Mouse (Mus musculus) erythroid progenitor cell, adult 5-6 weeks (primary cell): Measurements from ENCODE around the gene Calcoco1. TPM values are rescaled to one million over a fixed set of nuclear protein-coding genes. Genes with fewer than 3 reads are reported as not detected.
A peak's percentile ranks its signal among the peaks of the same experiment; 100 is the strongest.

Experiments
- ATAC-seq: replicated peaks from 2 replicates; pipeline ENCODE4 v1.8.0; 2016; ENCODE audit warnings: moderate number of reproducible peaks, mild to moderate bottlenecking, moderate TSS enrichment, inconsistent platforms; ENCODE audit not compliant: poor library complexity, low FRiP score, severe bottlenecking
- total RNA-seq, 2 experiments: library from RNA; stranded (forward) in 1 of 2; stranded (reverse) in 1 of 2; fragments of 150-400 nt in 1 of 2; fragments of 186-747, 209-891 nt in 1 of 2; gene quantifications; 2 replicates each; pipeline versions ENCODE4 v1.2.3 to v1.2.4; 2015 to 2017; ENCODE audit warnings: low replicate concordance in 2 of 2

Calcoco1 gene
- total RNA-seq, 2 experiments from 2014 or later = 17.6 to 34.1 TPM

GRCm38 (mm10) chr15:102739520-102740297 is 17.7 kb upstream of the Calcoco1 start:
- ATAC-seq = no peak

GRCm38 (mm10) chr15:102738434-102738833 is 16.5 kb upstream of the Calcoco1 start:
- no peak for ATAC-seq

- no peak for ATAC-seq
Observed at GRCm38 (mm10) chr15:102737092-102737491, 15.1 kb upstream of the Calcoco1 start.

DNA sequence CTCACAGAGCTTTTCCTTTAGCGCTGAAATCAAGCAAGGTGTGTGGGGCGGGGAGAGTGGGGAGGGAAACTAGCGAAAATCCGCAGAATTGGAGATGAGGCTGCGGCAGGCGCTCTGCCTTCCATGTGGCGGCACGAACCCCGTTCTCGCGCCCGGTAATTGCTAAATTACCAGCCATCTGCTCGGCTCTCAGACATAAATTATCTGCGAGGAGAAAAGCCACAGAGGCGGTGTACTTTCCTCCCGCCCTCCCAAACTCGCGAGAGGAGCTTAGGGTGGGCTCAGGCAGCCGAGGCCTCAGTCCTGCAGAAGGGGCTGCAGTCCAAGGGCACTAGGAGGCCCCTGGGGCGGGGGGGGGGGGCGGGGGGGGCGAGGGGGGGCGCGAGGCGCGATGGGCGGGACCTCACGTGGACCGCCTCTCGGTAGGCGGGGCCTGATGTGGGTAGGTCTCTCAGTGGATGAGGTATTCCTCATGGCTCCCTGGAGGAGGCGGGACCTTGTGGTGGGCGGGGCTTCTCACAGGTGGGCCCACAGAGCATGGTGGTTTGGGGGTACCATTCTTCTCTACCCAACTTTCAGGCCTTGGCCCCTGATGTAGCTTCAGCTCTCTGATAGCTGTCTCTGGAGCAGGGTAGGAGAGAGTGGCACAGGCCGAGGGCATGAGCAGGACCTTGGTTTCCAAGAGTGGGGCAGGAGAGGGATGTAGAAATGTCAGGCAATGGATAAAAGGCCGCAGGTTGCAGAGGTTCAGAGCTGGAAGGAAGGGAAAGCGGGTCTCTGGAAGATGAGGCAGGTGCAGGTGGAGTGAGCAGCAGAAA is 14.4 kb upstream of the Calcoco1 start:
- ATAC-seq = no peak

- ATAC-seq = no peak
Observed at GRCm38 (mm10) chr15:102735031-102735430, 13.1 kb upstream of the Calcoco1 start.

GRCm38 (mm10) chr15:102733759-102734531 is 12.0 kb upstream of the Calcoco1 start:
- no peak for ATAC-seq

DNA sequence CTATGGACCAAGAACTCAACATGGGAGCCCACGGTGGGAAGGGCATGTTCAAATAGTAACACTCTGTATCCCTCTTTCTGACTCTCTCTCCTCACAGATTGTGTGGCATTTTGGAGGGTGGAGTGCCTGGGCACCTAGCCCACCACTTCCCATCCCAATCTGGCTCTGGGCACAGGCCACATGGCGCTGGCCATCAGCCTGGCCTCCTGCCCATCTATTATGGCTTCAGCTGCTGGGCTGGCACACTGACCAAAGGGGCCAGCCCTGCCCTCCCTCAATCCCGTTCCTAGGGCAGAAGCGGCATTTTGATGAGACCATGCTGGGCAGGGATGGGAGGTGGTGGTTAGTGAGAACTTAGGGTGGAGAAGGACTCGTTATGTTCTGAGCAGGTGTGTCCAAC is 11.3 kb upstream of the Calcoco1 start:
- ATAC-seq = no peak

DNA sequence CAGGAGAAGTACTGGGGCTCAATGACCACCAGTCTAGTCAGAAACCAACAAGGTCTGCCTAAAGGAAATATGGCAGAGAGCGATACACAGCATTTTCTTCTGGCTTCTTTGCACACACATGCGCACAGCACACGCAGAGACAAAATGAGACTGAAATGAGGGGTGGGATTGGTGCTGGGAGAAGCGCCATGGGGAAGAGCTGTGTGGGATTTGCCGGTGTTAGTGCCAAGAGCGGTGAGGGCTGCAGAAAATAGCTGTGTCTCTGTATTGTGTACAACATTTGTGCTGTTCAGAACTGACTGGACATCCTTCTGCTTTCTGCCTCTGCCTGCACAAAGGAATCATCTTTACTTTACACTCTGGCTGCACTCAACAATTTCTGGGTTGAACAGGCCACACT is 10.4 kb upstream of the Calcoco1 start:
- no peak for ATAC-seq

DNA sequence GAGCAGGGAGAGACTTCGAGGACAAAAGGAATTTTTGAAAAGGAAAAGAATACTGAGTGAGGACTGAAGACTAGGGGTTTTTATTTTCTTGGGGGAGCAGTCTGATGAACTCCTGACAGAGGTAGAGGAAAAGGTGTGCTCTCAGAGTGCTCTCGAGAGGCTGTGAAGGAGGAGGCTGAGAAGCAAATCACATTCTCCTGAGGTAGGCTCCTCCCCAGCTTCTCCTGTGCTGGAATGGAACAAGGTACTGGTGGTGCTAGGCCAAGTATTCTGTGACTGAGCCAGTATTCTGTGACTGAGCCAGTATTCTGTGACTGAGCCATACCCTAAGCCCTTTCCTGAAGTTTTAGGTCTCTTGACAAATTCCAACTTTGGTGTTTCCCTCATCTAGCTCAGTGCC is 6.0 kb upstream of the Calcoco1 start:
- no peak for ATAC-seq

- no peak for ATAC-seq
Observed at GRCm38 (mm10) chr15:102723358-102724135, 1.6 kb upstream of the Calcoco1 start.

DNA sequence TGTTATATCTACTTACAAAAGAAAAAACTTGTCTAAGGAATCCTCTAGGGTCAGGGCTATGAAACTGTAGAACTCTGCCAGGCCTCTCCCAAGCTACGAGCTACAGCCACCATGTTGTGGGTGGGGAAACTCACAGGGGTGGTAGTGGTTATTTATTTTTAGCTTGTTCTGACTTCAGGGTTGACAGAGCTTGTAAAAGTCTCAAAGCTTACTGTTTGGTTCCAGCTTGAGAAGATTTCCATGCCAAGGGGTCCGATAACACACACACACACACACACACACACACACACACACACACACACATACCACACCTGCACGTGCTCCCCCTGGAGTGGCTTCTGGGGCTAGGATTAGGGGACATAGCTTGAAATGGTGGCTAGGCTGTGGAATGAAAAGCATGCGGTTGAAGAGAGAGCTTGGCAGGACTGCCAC is 538 bp upstream of the Calcoco1 start:
- ATAC-seq = no peak

- peak; percentile 0; the same call in 1 of the 2 replicates for ATAC-seq
Observed at GRCm38 (mm10) chr15:102721016-102721898, 721 bp downstream of the Calcoco1 start.

DNA sequence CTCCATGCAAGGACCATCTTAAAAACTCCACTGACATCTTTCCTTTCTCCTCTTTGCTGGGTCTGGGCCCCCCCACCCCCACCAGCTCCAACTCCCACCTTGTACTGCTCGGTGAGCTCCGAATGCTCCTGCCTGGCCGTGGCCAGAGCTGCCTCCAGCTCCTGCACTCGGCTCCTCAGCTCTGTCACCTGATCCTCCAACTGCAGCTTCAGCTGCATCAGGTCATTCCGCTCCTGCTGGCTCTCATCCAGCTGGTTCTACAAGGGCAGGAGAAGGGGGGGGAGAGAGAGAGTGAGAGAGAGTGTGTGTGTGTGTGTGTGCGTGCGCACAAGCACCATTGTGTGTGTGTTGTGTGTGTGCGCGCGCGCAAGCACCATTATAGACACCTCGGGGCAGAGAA is 5.8 kb downstream of the Calcoco1 start:
- no peak for ATAC-seq

DNA sequence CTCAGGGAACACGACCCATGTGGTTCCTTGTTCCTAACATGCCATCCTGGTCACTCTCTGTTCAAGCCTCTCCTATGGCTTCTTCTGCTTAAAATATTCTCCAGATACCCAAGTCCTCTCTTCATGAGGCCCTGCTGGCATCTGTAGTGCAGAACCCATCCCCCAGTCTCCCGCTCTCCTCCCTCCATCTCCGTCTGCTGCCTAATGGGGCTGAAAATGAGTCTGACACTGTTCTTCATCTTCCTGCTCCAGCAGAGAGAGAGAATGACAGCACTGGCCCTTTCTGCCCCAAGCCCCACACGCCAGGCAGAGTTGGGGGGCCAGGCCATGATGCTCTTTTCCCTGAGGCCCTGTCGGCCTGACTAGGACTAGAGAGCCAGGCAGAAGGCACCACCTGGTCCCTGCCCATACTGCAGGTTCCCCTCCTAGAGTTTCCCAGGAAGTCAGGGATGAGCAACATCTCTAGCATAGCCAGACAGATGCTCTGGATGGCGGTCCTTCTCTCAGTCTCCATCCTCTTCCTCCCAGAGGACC is 14.2 kb downstream of the Calcoco1 start:
- ATAC-seq = no peak

- ATAC-seq = no peak
Observed at GRCm38 (mm10) chr15:102705923-102706503, 16.0 kb downstream of the Calcoco1 start.

- ATAC-seq = no peak
Observed at GRCm38 (mm10) chr15:102705226-102705894, 16.6 kb downstream of the Calcoco1 start.

GRCm38 (mm10) chr15:102704806-102705205 is 17.2 kb downstream of the Calcoco1 start:
- no peak for ATAC-seq
